Mouse (Mus musculus) 416B (cell line): ENCODE data around the gene 4930522H14Rik.

Experiments used
- DNase-seq: peaks from one replicate; pipeline ENCODE4 v3.0.0; 2011; ENCODE audit warnings: low read depth

4930522H14Rik gene

DNA sequence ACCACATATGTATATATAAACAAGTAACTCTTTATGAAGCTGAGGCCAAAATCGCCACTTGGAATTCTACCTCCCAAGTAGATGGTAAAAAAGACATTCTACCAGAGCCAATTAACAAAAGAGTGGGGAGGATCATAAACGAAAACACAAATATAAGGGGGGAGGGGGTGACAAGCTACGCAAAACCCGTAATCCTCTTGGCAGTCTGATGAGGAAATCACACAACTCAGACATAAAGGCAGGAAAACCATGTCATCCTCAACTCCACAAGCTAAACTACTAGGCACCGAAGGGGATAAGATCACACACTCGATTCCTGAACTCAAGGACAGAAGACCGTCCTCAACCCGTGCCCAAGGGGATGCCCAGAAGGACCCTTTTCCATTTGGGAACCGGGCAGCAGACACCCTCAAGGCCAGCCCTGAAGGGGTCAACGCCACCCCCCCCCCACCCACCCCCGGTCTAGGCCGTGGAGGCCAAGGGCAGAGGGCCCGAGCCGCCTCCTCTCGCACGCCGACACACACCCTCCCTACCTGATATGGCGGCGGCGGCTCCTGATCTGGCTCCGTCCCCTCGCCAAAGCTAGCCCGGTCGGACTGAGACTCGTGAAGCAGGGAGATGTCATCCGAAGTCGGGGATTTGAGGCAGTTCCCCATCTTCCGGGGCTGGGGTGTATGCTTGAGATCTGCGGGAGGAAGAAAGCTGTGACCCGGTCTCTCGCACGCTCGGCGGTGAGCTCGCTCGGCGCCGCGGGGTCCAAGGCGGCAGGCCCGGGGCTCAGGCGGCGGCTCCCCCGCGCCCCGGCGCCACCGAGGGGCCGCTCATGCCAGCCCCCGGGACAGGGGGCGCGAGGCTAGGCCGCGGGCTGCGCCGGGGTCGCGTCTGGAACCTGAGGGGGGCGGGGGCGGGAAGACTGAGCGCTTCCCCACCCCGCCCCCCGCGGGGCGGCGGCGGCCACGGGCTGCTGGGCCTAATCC is 55.2 kb downstream of the 4930522H14Rik start:
- peak; percentile 57 for DNase-seq

- no peak for DNase-seq
These were observed 56.0 kb downstream of the 4930522H14Rik start for GRCm38 (mm10) chr4:109475078-109475477.

DNA sequence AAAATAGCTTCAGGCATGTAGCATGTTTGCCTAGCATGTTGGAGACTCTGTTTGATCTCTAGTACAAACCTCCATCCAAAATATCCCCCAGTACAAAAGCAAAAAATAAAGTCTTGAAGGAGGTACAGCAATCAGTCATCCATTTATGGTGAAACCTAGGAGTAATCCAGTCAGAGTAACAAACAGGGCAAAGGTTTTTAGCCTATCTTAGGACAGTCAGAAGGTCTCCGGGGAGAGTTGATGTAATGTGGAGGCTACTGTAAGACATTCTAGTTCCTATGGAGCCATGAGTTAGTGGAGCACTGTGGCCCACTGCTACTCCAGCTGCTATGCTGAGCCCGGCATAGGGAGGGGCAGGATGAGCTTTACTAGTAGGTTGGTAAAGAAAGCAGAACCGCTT is 58.5 kb downstream of the 4930522H14Rik start:
- DNase-seq, result no peak

GRCm38 (mm10) chr4:109471606-109472005 is 59.5 kb downstream of the 4930522H14Rik start:
- peak; percentile 56 for DNase-seq

DNA sequence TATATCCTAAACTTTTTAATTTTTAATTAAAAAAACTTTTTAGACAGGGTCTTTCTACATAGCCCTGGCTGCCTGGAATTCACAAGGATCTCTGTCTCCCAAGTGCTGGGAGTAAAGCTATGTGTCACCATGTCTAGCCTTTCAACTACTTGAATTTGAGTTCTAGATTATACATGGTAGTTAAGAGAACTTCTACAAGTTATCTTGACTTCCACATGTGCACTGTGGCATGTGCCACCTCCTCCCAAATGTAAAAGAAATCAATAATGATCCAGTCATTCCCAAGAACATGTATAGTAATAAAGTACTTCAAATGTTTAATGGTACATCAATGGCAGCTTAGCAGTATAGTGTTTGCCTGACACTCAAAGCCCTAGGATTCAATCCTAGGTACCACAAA is 63.4 kb downstream of the 4930522H14Rik start:
- no peak for DNase-seq

- no peak for DNase-seq
These were observed 67.2 kb downstream of the 4930522H14Rik start for GRCm38 (mm10) chr4:109463892-109464291.

DNA sequence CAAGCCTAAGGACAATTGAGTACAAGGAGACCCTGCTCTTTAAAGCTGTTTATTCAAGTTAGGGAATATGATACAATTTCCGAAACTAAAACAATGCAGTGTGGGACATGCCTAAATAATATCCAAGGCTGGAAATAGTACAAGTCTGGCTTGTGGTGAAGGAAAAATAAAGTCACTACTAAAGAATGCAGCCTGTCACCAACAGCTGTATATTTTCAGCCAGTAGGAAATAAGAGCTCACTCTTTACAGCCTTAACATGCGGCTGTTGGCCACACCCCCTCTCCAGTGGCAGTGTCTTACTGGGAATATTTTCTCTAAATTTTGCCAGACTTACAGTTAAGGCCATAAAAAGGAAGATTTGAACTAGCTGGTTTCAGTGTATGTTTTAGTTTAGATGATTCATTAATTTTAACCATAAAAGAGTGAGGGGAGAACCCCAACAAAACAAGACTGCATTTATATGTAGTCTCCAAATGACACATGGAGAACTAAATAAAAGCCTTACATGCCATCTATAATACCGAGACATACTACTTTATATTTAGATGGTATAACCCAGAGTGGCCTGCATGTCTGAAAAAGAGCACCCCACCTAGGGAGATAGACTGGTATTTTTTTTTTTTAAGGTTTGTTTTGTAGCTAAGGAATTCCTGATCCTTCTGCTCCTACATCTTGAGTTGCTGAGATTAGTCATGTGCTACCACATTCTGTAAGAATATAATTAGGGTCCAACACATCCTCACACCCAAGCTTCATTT is 70.5 kb downstream of the 4930522H14Rik start:
- no peak for DNase-seq

DNA sequence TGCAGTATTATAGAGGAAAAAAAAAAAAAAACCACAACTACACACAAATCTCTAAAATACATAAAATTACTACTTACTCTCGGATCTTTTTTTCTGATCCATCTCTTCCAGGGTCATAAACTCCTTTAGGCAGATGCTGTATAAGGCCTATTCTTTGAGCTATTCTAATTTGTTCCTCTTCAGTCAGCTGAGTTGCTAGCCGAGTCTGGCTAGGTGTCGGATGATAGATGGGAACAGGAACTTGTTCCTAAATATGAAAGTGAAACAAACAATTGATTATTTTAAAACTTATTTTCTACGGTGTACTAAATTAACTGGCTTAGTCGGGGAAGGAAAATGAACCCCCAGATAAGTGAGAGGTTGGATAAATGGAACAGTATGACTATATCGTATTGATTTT is 74.3 kb downstream of the 4930522H14Rik start:
- DNase-seq, result no peak
